Mouse (Mus musculus) 3T3-L1 (cell line): ENCODE measurements around the gene Zfp106.

Experiments
- DNase-seq: peaks from one replicate; pipeline ENCODE4 v3.0.0-alpha.2; 2015; ENCODE audit warnings: low read depth, low spot score

Gene Zfp106

GRCm38 (mm10) chr2:120556868-120557267, 6.8 kb downstream of the Zfp106 start:
- DNase-seq, result no peak

GRCm38 (mm10) chr2:120544732-120545131, 18.9 kb downstream of the Zfp106 start:
- DNase-seq, result no peak

GRCm38 (mm10) chr2:120539778-120540208, 23.9 kb downstream of the Zfp106 start:
- peak; percentile 87 for DNase-seq

GRCm38 (mm10) chr2:120539333-120539732, 24.3 kb downstream of the Zfp106 start:
- DNase-seq, result peak; percentile 29

GRCm38 (mm10) chr2:120531223-120531622, 32.4 kb downstream of the Zfp106 start:
- DNase-seq, result no peak

GRCm38 (mm10) chr2:120529531-120529930, 34.1 kb downstream of the Zfp106 start:
- no peak for DNase-seq

GRCm38 (mm10) chr2:120526771-120527170, 36.9 kb downstream of the Zfp106 start:
- no peak for DNase-seq

GRCm38 (mm10) chr2:120518547-120519210, 45.0 kb downstream of the Zfp106 start:
- DNase-seq, result peak; percentile 71

- DNase-seq, result no peak
These were observed 49.5 kb downstream of the Zfp106 start for GRCm38 (mm10) chr2:120514181-120514580.

GRCm38 (mm10) chr2:120503992-120504391, 59.7 kb downstream of the Zfp106 start:
- no peak for DNase-seq

GRCm38 (mm10) chr2:120503094-120503493, 60.5 kb downstream of the Zfp106 start:
- DNase-seq, result no peak

GRCm38 (mm10) chr2:120502605-120502990, 61.0 kb downstream of the Zfp106 start:
- peak; percentile 50 for DNase-seq

- DNase-seq, result no peak
These were observed 61.6 kb downstream of the Zfp106 start for GRCm38 (mm10) chr2:120501931-120502604.

GRCm38 (mm10) chr2:120501136-120501918, 62.3 kb downstream of the Zfp106 start:
- DNase-seq, result no peak

GRCm38 (mm10) chr2:120499971-120500471, 63.6 kb downstream of the Zfp106 start:
- DNase-seq, result no peak

GRCm38 (mm10) chr2:120496511-120496910, 67.1 kb downstream of the Zfp106 start:
- DNase-seq, result no peak

GRCm38 (mm10) chr2:120493254-120493653, 70.4 kb downstream of the Zfp106 start:
- no peak for DNase-seq

- no peak for DNase-seq
These were observed 79.4 kb downstream of the Zfp106 start for GRCm38 (mm10) chr2:120484241-120484640.

- DNase-seq, result no peak
These were observed 80.9 kb downstream of the Zfp106 start for GRCm38 (mm10) chr2:120482506-120483389.

- DNase-seq, result no peak
These were observed 81.7 kb downstream of the Zfp106 start for GRCm38 (mm10) chr2:120481921-120482320.

GRCm38 (mm10) chr2:120478600-120478999, 85.0 kb downstream of the Zfp106 start:
- peak; percentile 93 for DNase-seq
